Mouse (Mus musculus) mouse embryonic stem cell (cell line): Measurements from ENCODE around the gene Sema5b.

Source experiments
- in situ Hi-C, 2 experiments: fragments of 300-500 bp; cut with MboI; formaldehyde crosslinking; loops; 1 replicate in 1 of 2; 3 replicates in 1 of 2; pipeline ENCODE4 v1.14.3; 2019 to 2020; ENCODE audit warnings: low sequenced_read_pairs in 2 of 2, low pct_unique_long_range_greater_than_20kb in 1 of 2, mixed read lengths in 1 of 2; ENCODE audit not compliant: unreplicated experiment in 1 of 2

The Sema5b gene

GRCm38 (mm10) chr16:35609561-35609960, 68.6 kb downstream of the Sema5b start:
- in situ Hi-C loops: no loop called here

GRCm38 (mm10) chr16:35613851-35614804, 73.2 kb downstream of the Sema5b start:
- in situ Hi-C loops: no loop called here

GRCm38 (mm10) chr16:35617732-35618131, 76.8 kb downstream of the Sema5b start:
- in situ Hi-C loops: no loop called here

- in situ Hi-C loops: loop anchor here in 1 of 2 experiments (10.0 kb wide), 1 partner anchor 308 kb away; no protein-coding TSS in a partner anchor
These were observed 82.1 kb downstream of the Sema5b start for GRCm38 (mm10) chr16:35623026-35623425.

GRCm38 (mm10) chr16:35623986-35624385, 83.0 kb downstream of the Sema5b start:
- in situ Hi-C loops: loop anchor here in 1 of 2 experiments (10.0 kb wide), 1 partner anchor 309 kb away; no protein-coding TSS in a partner anchor

GRCm38 (mm10) chr16:35624877-35625276, 83.9 kb downstream of the Sema5b start:
- in situ Hi-C loops: loop anchor here (5.0 to 10.0 kb wide), 3 partner anchors 78 to 310 kb away; no protein-coding TSS in a partner anchor

- in situ Hi-C loops: loop anchor here (5.0 to 10.0 kb wide), 3 partner anchors 78 to 311 kb away; no protein-coding TSS in a partner anchor
These were observed 84.5 kb downstream of the Sema5b start for GRCm38 (mm10) chr16:35625286-35626020.

- in situ Hi-C loops: loop anchor here (5.0 to 10.0 kb wide), 3 partner anchors 81 to 313 kb away; no protein-coding TSS in a partner anchor
These were observed 87.2 kb downstream of the Sema5b start for GRCm38 (mm10) chr16:35627992-35628607.

GRCm38 (mm10) chr16:35630470-35631183, 89.7 kb downstream of the Sema5b start:
- in situ Hi-C loops: no loop called here

- in situ Hi-C loops: no loop called here
These were observed 92.1 kb downstream of the Sema5b start for GRCm38 (mm10) chr16:35633058-35633457.

- in situ Hi-C loops: no loop called here
These were observed 94.0 kb downstream of the Sema5b start for GRCm38 (mm10) chr16:35634971-35635370.

GRCm38 (mm10) chr16:35639505-35639904, 98.6 kb downstream of the Sema5b start:
- in situ Hi-C loops: no loop called here

GRCm38 (mm10) chr16:35648862-35649261, 107.9 kb downstream of the Sema5b start:
- in situ Hi-C loops: no loop called here

- in situ Hi-C loops: no loop called here
These were observed 111.3 kb downstream of the Sema5b start for GRCm38 (mm10) chr16:35652206-35652605.

- in situ Hi-C loops: no loop called here
These were observed 111.8 kb downstream of the Sema5b start for GRCm38 (mm10) chr16:35652706-35653105.

- in situ Hi-C loops: no loop called here
These were observed 113.0 kb downstream of the Sema5b start for GRCm38 (mm10) chr16:35653951-35654350.

- in situ Hi-C loops: no loop called here
These were observed 119.3 kb downstream of the Sema5b start for GRCm38 (mm10) chr16:35660222-35660621.

GRCm38 (mm10) chr16:35663831-35664414, 123.0 kb downstream of the Sema5b start:
- in situ Hi-C loops: no loop called here
